Mouse (Mus musculus): ENCODE results near the gene Dpp8. TPM values are rescaled to one million over a fixed set of nuclear protein-coding genes. Genes with fewer than 3 reads are reported as not detected.

The Dpp8 gene
- total RNA-seq (2023): 100 to 1,000 TPM; 102 to 104 TPM

DNA sequence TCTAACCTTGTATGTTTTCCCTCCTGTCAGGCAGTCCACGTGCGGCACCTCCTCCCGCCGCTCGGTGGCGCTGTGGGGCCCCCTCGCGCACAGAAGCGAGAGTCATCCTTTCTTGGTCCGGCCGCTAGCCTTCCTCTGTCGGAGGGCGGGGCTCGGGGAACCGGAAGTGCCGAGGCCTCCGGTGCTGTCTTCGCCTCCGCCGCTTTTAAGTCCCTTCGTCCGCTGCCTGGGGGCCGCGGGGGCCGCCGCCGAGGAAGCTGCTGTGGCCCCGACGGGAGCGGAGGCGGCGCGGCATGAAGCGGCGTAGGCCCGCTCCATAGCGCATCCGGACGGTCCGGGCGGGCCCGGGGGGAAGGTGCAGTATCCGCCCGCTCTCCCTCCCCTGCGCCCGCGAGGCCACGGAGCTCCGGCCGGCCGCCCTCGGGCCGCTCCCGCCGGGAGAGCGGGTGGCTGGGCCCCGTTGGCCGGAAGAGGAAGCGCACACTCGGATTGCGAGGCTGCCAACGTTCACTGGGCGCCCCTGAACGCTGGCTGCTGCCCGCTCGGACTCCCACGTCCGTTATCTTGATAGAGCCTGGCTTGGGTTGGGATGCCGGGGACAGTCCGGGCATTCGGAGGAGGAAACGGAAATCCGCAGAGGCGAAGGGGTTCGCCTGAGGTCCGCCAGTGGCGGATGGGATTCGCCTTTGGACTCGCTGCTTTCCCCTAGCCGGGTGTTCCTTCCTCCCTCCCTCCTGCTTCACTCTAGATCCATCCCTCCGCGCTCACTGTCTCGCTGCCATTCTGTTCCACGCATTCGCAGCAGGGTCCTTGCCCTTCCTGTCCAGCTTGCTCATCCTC, at the start of gene Dpp8:
TSS of gene Dpp8 (plus strand) at position 146 of the 840 bp plus-strand sequence.

DNA sequence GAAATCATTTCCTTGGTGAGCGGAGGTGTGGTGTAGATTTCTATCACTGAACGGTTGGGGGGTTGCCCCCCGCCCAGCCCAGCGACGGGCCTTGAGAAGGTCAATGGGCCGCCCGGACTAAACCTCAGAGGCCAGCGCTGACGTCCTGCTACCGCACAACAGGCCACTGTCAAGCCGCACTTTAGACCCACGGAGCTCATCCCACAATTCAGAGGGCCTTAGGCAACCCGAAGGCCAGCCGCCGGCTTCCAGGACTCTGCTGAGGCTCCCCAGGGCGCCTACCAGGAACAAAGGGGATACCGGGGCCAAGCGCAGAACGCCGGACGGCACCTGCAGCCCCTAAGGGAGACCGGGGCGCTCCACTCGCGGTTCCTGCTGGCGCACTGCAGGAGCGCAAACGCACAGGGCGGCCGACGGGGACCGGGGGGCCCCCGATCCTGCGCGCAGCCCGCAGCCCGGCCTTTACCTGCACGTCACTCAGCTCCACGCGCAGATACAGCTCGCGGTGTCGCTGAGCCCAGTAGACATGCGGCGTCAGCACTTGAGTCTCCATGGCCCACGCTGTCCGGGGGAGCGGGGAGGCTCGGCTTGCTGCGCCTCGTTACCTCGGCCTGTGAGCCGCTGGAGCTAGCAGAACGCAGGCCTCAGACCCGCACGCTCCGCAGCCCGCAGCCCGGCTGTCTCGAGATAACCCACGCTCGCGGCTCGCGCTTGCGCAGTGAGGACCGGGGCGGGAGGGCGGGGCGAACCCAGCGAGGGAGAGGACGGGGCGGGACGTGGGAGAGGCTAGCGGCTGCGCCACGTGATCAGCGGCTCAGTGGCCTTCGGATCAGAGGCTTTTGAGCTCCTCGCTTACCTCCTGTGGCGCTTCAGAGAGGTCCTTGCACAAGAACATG, 11.0 kb upstream of the Dpp8 start, which contains the start of gene Hacd3:
TSS of gene Hacd3 (minus strand) at position 703 of the 896 bp plus-strand sequence.

DNA sequence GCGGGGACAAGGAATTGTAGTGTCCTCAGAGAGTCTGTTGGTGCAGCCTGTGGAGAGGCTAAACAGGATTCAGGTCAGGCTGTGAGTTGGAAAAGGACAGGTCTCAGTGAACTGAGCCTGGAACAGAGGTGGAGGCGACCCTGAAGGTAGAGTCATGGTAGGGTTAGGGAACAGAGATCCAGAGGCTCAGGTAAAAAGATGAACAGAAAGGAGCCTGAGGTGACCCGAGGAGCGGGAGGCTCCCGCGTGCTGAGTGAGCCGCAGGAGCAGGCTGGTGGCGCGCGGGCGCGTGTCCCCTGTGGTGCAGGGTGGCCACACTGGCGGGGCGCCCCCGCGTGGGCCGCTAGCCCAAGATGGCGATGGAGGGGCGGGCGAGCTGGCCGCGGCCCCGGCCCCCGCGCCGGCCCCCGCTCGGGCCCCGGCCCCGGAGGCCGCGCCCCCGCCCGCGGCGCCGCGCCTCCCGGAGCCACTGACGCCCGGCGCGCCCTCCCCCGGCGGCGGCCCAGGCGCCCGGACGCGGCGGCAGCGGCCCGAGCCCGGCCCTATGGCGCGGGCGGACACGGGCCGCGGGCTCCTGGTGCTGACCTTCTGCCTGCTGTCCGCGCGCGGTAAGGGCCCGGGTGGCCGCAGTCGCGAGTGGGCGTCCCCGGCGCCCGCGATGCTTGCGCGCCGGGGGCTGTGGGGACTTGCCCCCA, 68.9 kb downstream of the Dpp8 start, which contains the start of gene Igdcc4:
TSS of gene Igdcc4 (plus strand) at position 496 of the 695 bp plus-strand sequence.

Other genes starting within 250 kb of the Dpp8 start
- gene Dennd4a, start 221.1 kb upstream of the Dpp8 start, total RNA-seq (2023): 100 to 1,000 TPM; 176 to 223 TPM
- gene Slc24a1, start 80.8 kb upstream of the Dpp8 start, total RNA-seq (2023): not detected
- 10 to 100 TPM; 30.6 to 33.5 TPM for gene Ints14, start 71.5 kb upstream of the Dpp8 start, total RNA-seq (2023)
- 10 to 100 TPM; 20.0 to 22.5 TPM for gene Hacd3, start 10.7 kb upstream of the Dpp8 start, total RNA-seq (2023)
- gene Igdcc4, start 69.1 kb downstream of the Dpp8 start, total RNA-seq (2023): under 1 TPM; 0.12 to 0.15 TPM
- not detected for gene Igdcc3, start 108.8 kb downstream of the Dpp8 start, total RNA-seq (2023)
- 1 to 10 TPM; 5.7 to 8.7 TPM for gene Parp16, start 162.9 kb downstream of the Dpp8 start, total RNA-seq (2023)
- not detected for gene Cilp, start 232.8 kb downstream of the Dpp8 start, total RNA-seq (2023)